Mouse (Mus musculus): ENCODE results near the gene Psmc5. TPM values are rescaled to one million over a fixed set of nuclear protein-coding genes. Genes with fewer than 3 reads are reported as not detected.
"Not testable (repeated sequence)": the region's sequence is repeated elsewhere in the genome, so short reads cannot be mapped to it uniquely, and the experiment has no call there.

Psmc5 gene
- polyA plus RNA-seq, 1 experiment from 2014 or later: 368 TPM

- not testable (repeated sequence) for H3K27me3 ChIP-seq (ENCODE audit: control insufficient read depth, insufficient read depth, low read length); H3K4me3 ChIP-seq (ENCODE audit: low read depth, low read length); H3K9me3 ChIP-seq (ENCODE audit: control insufficient read depth, low read length); H3K9ac ChIP-seq (ENCODE audit: low read length); H3K4me2 ChIP-seq (ENCODE audit: low read depth, low read length, severe bottlenecking); H3K27ac ChIP-seq (ENCODE audit: low read depth, low read length); ATAC-seq (replicated peaks; ENCODE audit: low FRiP score); H3K36me3 ChIP-seq (ENCODE audit: control insufficient read depth, insufficient read depth, low read length); DNase-seq (ENCODE audit: low spot score); H3K4me1 ChIP-seq (replicated peaks; ENCODE audit: control insufficient read depth, insufficient read depth, low read length)
- 83% methylated on average over 8 of the region's 8 CpGs for WGBS
Measured at GRCm38 (mm10) chr11:106233978-106234377, 22.0 kb upstream of the Psmc5 start.

- Histone ChIP-seq H3K9me3 (ENCODE audit: control insufficient read depth, low read length) (no peaks in the 10 kb centered on the region), H3K27me3 (ENCODE audit: control insufficient read depth, insufficient read depth, low read length) (no peaks in the 10 kb centered on the region), H3K27ac (ENCODE audit: low read depth, low read length) (no peak overlapping the region), H3K9ac (ENCODE audit: low read length) (no peak overlapping the region), H3K36me3 (ENCODE audit: control insufficient read depth, insufficient read depth, low read length) (peaks cover 27% of the 10 kb centered on the region), H3K4me2 (ENCODE audit: low read depth, low read length, severe bottlenecking) (no peak overlapping the region), H3K4me3 (ENCODE audit: low read depth, low read length) (no peak overlapping the region), H3K4me1 (replicated peaks; ENCODE audit: control insufficient read depth, insufficient read depth, low read length) (no peaks in the 10 kb centered on the region)
- 94% methylated on average over 1 of the region's 1 CpGs for WGBS
- ATAC-seq (replicated peaks; ENCODE audit: low FRiP score) (no peak), DNase-seq (ENCODE audit: low spot score) (no peak)
Measured at GRCm38 (mm10) chr11:106246834-106247233, 9.1 kb upstream of the Psmc5 start.

GRCm38 (mm10) chr11:106249326-106249725 is 6.6 kb upstream of the Psmc5 start:
- Histone ChIP-seq H3K36me3 (ENCODE audit: control insufficient read depth, insufficient read depth, low read length) (peaks cover 26% of the 10 kb centered on the region), H3K4me2 (ENCODE audit: low read depth, low read length, severe bottlenecking) (no peak overlapping the region), H3K4me3 (ENCODE audit: low read depth, low read length) (no peak overlapping the region), H3K9me3 (ENCODE audit: control insufficient read depth, low read length) (no peaks in the 10 kb centered on the region), H3K9ac (ENCODE audit: low read length) (no peak overlapping the region), H3K27me3 (ENCODE audit: control insufficient read depth, insufficient read depth, low read length) (no peaks in the 10 kb centered on the region), H3K27ac (ENCODE audit: low read depth, low read length) (no peak overlapping the region), H3K4me1 (replicated peaks; ENCODE audit: control insufficient read depth, insufficient read depth, low read length) (no peaks in the 10 kb centered on the region)
- 93% methylated on average over 7 of the region's 7 CpGs for WGBS
- DNase-seq (ENCODE audit: low spot score) (no peak), ATAC-seq (replicated peaks; ENCODE audit: low FRiP score) (no peak)

GRCm38 (mm10) chr11:106254767-106255166 is 1.2 kb upstream of the Psmc5 start:
- 14% methylated on average over 2 of the region's 2 CpGs for WGBS
- H3K27ac ChIP-seq (ENCODE audit: low read depth, low read length): no peak overlapping the region
- H3K9me3 ChIP-seq (ENCODE audit: control insufficient read depth, low read length): no peaks in the 10 kb centered on the region
- peaks cover 13% of the 10 kb centered on the region for H3K4me1 ChIP-seq (replicated peaks; ENCODE audit: control insufficient read depth, insufficient read depth, low read length)
- no peaks in the 10 kb centered on the region for H3K27me3 ChIP-seq (ENCODE audit: control insufficient read depth, insufficient read depth, low read length)
- H3K4me2 ChIP-seq (ENCODE audit: low read depth, low read length, severe bottlenecking): peak overlapping the region; percentile 72
- no peak for DNase-seq (ENCODE audit: low spot score)
- peaks cover 4% of the 10 kb centered on the region; the same call in 1 of the 2 replicates for H3K36me3 ChIP-seq (ENCODE audit: control insufficient read depth, insufficient read depth, low read length)
- peak overlapping the region; percentile 86 for H3K9ac ChIP-seq (ENCODE audit: low read length)
- H3K4me3 ChIP-seq (ENCODE audit: low read depth, low read length): peak overlapping the region; percentile 78
- no peak for ATAC-seq (replicated peaks; ENCODE audit: low FRiP score)

- peaks cover 4% of the 10 kb centered on the region; the same call in 1 of the 2 replicates for H3K36me3 ChIP-seq (ENCODE audit: control insufficient read depth, insufficient read depth, low read length)
- H3K27ac ChIP-seq (ENCODE audit: low read depth, low read length): no peak overlapping the region
- H3K4me2 ChIP-seq (ENCODE audit: low read depth, low read length, severe bottlenecking): peak overlapping the region; percentile 72
Measured at GRCm38 (mm10) chr11:106255174-106255573, 780 bp upstream of the Psmc5 start.

GRCm38 (mm10) chr11:106256775-106257174 is 821 bp downstream of the Psmc5 start:
- WGBS: 78% methylated on average over 5 of the region's 5 CpGs
- H3K36me3 ChIP-seq (ENCODE audit: control insufficient read depth, insufficient read depth, low read length): peaks cover 7% of the 10 kb centered on the region; the same call in 1 of the 2 replicates
- peak overlapping the region; percentile 86 for H3K9ac ChIP-seq (ENCODE audit: low read length)
- H3K4me3 ChIP-seq (ENCODE audit: low read depth, low read length): peak overlapping the region; percentile 78
- H3K4me2 ChIP-seq (ENCODE audit: low read depth, low read length, severe bottlenecking): peak overlapping the region; percentile 72
- no peak overlapping the region for H3K27ac ChIP-seq (ENCODE audit: low read depth, low read length)
- H3K27me3 ChIP-seq (ENCODE audit: control insufficient read depth, insufficient read depth, low read length): no peaks in the 10 kb centered on the region
- DNase-seq (ENCODE audit: low spot score) (no peak), ATAC-seq (replicated peaks; ENCODE audit: low FRiP score) (no peak)
- peaks cover 13% of the 10 kb centered on the region for H3K4me1 ChIP-seq (replicated peaks; ENCODE audit: control insufficient read depth, insufficient read depth, low read length)
- H3K9me3 ChIP-seq (ENCODE audit: control insufficient read depth, low read length): no peaks in the 10 kb centered on the region

More at GRCm38 (mm10) chr11:106255174-106255573, 780 bp upstream of the Psmc5 start:
- Histone ChIP-seq H3K9ac (ENCODE audit: low read length) (peak overlapping the region; percentile 86), H3K27me3 (ENCODE audit: control insufficient read depth, insufficient read depth, low read length) (no peaks in the 10 kb centered on the region), H3K4me1 (replicated peaks; ENCODE audit: control insufficient read depth, insufficient read depth, low read length) (peaks cover 13% of the 10 kb centered on the region), H3K4me3 (ENCODE audit: low read depth, low read length) (peak overlapping the region; percentile 78), H3K9me3 (ENCODE audit: control insufficient read depth, low read length) (no peaks in the 10 kb centered on the region)
- DNase-seq (ENCODE audit: low spot score) (no peak), ATAC-seq (replicated peaks; ENCODE audit: low FRiP score) (no peak)
- WGBS: 4% methylated on average over 22 of the region's 22 CpGs

- no peak for DNase-seq (ENCODE audit: low spot score)
- H3K27ac ChIP-seq (ENCODE audit: low read depth, low read length): no peak overlapping the region
- H3K4me2 ChIP-seq (ENCODE audit: low read depth, low read length, severe bottlenecking): no peak overlapping the region
- ATAC-seq (replicated peaks; ENCODE audit: low FRiP score): no peak
- no peaks in the 10 kb centered on the region for H3K9me3 ChIP-seq (ENCODE audit: control insufficient read depth, low read length)
- no peak overlapping the region for H3K9ac ChIP-seq (ENCODE audit: low read length)
- no peak overlapping the region for H3K4me3 ChIP-seq (ENCODE audit: low read depth, low read length)
- H3K27me3 ChIP-seq (ENCODE audit: control insufficient read depth, insufficient read depth, low read length): no peaks in the 10 kb centered on the region
- WGBS: 88% methylated on average over 14 of the region's 14 CpGs
- H3K4me1 ChIP-seq (replicated peaks; ENCODE audit: control insufficient read depth, insufficient read depth, low read length): peaks cover 9% of the 10 kb centered on the region; the same call in 1 of the 2 replicates
- H3K36me3 ChIP-seq (ENCODE audit: control insufficient read depth, insufficient read depth, low read length): peaks cover 29% of the 10 kb centered on the region; the same call in 1 of the 2 replicates
Measured at GRCm38 (mm10) chr11:106260826-106261450, 5.0 kb downstream of the Psmc5 start.

GRCm38 (mm10) chr11:106263963-106264362 is 8.0 kb downstream of the Psmc5 start:
- DNase-seq (ENCODE audit: low spot score): no peak
- WGBS: 94% methylated on average over 9 of the region's 9 CpGs
- Histone ChIP-seq H3K9ac (ENCODE audit: low read length) (no peak overlapping the region), H3K4me1 (replicated peaks; ENCODE audit: control insufficient read depth, insufficient read depth, low read length) (peaks cover 3% of the 10 kb centered on the region; the same call in 1 of the 2 replicates), H3K4me2 (ENCODE audit: low read depth, low read length, severe bottlenecking) (no peak overlapping the region), H3K36me3 (ENCODE audit: control insufficient read depth, insufficient read depth, low read length) (peaks cover 29% of the 10 kb centered on the region; the same call in 1 of the 2 replicates), H3K27ac (ENCODE audit: low read depth, low read length) (no peak overlapping the region), H3K4me3 (ENCODE audit: low read depth, low read length) (no peak overlapping the region), H3K27me3 (ENCODE audit: control insufficient read depth, insufficient read depth, low read length) (no peaks in the 10 kb centered on the region), H3K9me3 (ENCODE audit: control insufficient read depth, low read length) (no peaks in the 10 kb centered on the region)
- no peak for ATAC-seq (replicated peaks; ENCODE audit: low FRiP score)

GRCm38 (mm10) chr11:106264988-106265387 is 9.0 kb downstream of the Psmc5 start:
- ATAC-seq (replicated peaks; ENCODE audit: low FRiP score) (no peak), DNase-seq (ENCODE audit: low spot score) (no peak)
- no peak overlapping the region for H3K4me3 ChIP-seq (ENCODE audit: low read depth, low read length)
- peaks cover 4% of the 10 kb centered on the region; the same call in 1 of the 2 replicates for H3K4me1 ChIP-seq (replicated peaks; ENCODE audit: control insufficient read depth, insufficient read depth, low read length)
- 94% methylated on average over 15 of the region's 15 CpGs for WGBS
- H3K9ac ChIP-seq (ENCODE audit: low read length): no peak overlapping the region
- H3K27ac ChIP-seq (ENCODE audit: low read depth, low read length): no peak overlapping the region
- H3K4me2 ChIP-seq (ENCODE audit: low read depth, low read length, severe bottlenecking): no peak overlapping the region
- no peaks in the 10 kb centered on the region for H3K9me3 ChIP-seq (ENCODE audit: control insufficient read depth, low read length)
- no peaks in the 10 kb centered on the region for H3K27me3 ChIP-seq (ENCODE audit: control insufficient read depth, insufficient read depth, low read length)
- peaks cover 29% of the 10 kb centered on the region; the same call in 1 of the 2 replicates for H3K36me3 ChIP-seq (ENCODE audit: control insufficient read depth, insufficient read depth, low read length)

Data from forebrain, embryonic 11.5 days (tissue).